Mouse (Mus musculus) hindbrain, embryonic 13.5 days (tissue): Measurements from ENCODE around the gene Fubp3. TPM values are rescaled to one million over a fixed set of nuclear protein-coding genes. Genes with fewer than 3 reads are reported as not detected.

Experiments
- ATAC-seq: fragments of 200-750 bp; cut with Nextera tagmentation; 2 replicates; pipeline ENCODE4 v1.8.0; 2017; ENCODE audit warnings: moderate TSS enrichment; ENCODE audit not compliant: low FRiP score
- H3K27ac ChIP-seq: fragments of 300-500 bp; sonication (generic); 2 replicates; pipeline ENCODE4 v1.5.1; 2015; ENCODE audit warnings: inconsistent platforms, mild to moderate bottlenecking, moderate library complexity
- H3K27me3 ChIP-seq: fragments of 300-500 bp; sonication (generic); 2 replicates; pipeline ENCODE4 v1.6.1; 2015; ENCODE audit warnings: mild to moderate bottlenecking, inconsistent platforms
- H3K36me3 ChIP-seq: fragments of 300-500 bp; sonication (generic); 2 replicates; pipeline ENCODE4 v1.6.1; 2015; ENCODE audit warnings: mild to moderate bottlenecking, inconsistent platforms
- H3K4me1 ChIP-seq: fragments of 300-500 bp; sonication (generic); replicated peaks from 2 replicates; pipeline ENCODE4 v1.6.1; 2015; ENCODE audit warnings: inconsistent platforms
- H3K4me2 ChIP-seq: fragments of 300-500 bp; sonication (generic); 2 replicates; pipeline ENCODE4 v1.6.1; 2015; ENCODE audit warnings: inconsistent platforms, mild to moderate bottlenecking, moderate library complexity
- H3K4me3 ChIP-seq: fragments of 300-500 bp; sonication (generic); 2 replicates; pipeline ENCODE4 v1.5.1; 2015; ENCODE audit warnings: mild to moderate bottlenecking, inconsistent platforms
- H3K9ac ChIP-seq: fragments of 300-500 bp; sonication (generic); 2 replicates; pipeline ENCODE4 v1.6.1; 2015; ENCODE audit warnings: mild to moderate bottlenecking, inconsistent platforms
- H3K9me3 ChIP-seq: fragments of 300-500 bp; sonication (generic); 2 replicates; pipeline ENCODE4 v1.6.1; 2016; ENCODE audit warnings: inconsistent platforms
- WGBS: fragments of 180-500 bp; shearing (Covaris S2); methylation state at CpG from one replicate; pipeline ENCODE4 v1.1.7; 2015; 5-methylcytosine and 5-hydroxymethylcytosine counted together
- microRNA-seq: library from miRNA; unstranded; fragments of <30 nt; microRNA quantifications from one replicate; pipeline ENCODE4, GENCODE M21; 2016
- polyA plus RNA-seq: library from polyadenylated mRNA; unstranded; fragments of >200 nt; fragmentation: Nextera tagmentation; extraction: Ambion mirVana; gene quantifications from 2 replicates; pipeline ENCODE4 v1.2.1, GENCODE M21; 2015

Gene Fubp3
- polyA plus RNA-seq, 1 experiment from 2014 or later: 62.7 TPM

DNA sequence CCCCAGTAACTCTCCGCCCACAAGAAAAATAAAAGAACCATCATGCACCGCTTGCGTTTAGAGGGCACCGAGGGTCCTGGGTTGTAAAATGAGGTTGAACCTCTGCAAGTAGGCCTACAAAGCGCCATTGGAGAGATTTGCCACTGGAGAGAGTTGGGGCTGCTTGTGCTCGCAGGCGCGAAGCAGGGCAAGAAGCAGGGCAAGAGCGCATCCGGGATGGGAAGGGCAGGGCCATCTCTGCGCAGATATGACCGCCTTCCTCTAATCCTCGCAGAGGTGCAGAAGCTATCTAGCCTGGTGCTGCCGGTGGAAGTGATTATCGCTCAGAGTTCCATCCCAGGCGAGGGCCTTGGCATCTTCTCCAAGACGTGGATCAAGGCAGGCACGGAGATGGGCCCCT is 69.5 kb downstream of the Fubp3 start:
- Histone ChIP-seq H3K4me2 (peak overlapping the region; percentile 20; the same call in 1 of the 2 replicates), H3K9me3 (no peaks in the 10 kb centered on the region), H3K9ac (no peak overlapping the region; the same call in 1 of the 2 replicates), H3K27me3 (peaks cover 100% of the 10 kb centered on the region), H3K27ac (no peak overlapping the region), H3K36me3 (no peaks in the 10 kb centered on the region), H3K4me3 (peak overlapping the region; percentile 30), H3K4me1 (peaks cover 45% of the 10 kb centered on the region)
- ATAC-seq: no peak
- WGBS: 3% methylated on average over 18 of the region's 18 CpGs

DNA sequence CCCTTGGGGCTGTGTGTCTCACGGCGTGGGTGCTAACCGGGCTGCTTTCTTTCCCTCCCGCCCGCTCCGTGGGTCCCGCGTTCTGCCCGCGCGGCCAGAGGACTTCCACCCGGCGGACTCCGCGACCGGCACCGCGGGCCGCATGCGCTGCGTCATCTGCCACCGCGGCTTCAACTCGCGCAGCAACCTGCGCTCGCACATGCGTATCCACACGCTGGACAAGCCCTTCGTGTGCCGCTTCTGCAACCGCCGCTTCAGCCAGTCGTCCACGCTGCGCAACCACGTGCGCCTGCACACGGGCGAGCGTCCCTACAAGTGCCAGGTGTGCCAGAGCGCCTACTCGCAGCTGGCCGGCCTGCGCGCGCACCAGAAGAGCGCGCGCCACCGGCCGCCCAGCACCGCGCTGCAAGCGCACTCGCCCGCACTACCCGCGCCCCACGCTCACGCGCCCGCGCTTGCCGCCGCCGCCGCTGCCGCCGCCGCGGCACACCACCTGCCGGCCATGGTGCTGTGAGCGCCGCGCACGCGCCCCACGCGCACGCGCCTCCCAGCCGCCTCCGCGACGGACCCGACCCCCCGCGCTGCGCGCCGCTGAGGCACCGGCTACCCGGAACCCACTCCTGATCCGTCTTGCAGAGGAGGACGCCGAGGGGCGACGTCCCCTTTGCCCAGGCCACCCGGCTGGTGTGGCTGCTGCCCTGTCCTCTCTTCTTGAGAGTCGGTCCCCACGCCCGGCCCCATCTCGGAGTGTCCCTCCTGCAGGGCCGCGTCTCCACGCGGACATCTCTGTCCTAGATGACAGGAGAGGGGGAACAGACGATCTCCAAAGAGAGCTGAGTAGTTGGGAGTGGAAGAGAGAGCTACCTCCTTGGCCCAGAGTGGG is 81.8 kb downstream of the Fubp3 start:
- Histone ChIP-seq H3K4me1 (peaks cover 17% of the 10 kb centered on the region), H3K9ac (peak overlapping the region; percentile 72), H3K27me3 (peaks cover 99% of the 10 kb centered on the region), H3K4me3 (peak overlapping the region; percentile 54), H3K27ac (peak overlapping the region; percentile 48; the same call in 1 of the 2 replicates), H3K36me3 (no peaks in the 10 kb centered on the region), H3K4me2 (peak overlapping the region; percentile 88), H3K9me3 (peaks cover 3% of the 10 kb centered on the region)
- ATAC-seq: peak; percentile 84
- 1% methylated on average over 98 of the region's 109 CpGs for WGBS

DNA sequence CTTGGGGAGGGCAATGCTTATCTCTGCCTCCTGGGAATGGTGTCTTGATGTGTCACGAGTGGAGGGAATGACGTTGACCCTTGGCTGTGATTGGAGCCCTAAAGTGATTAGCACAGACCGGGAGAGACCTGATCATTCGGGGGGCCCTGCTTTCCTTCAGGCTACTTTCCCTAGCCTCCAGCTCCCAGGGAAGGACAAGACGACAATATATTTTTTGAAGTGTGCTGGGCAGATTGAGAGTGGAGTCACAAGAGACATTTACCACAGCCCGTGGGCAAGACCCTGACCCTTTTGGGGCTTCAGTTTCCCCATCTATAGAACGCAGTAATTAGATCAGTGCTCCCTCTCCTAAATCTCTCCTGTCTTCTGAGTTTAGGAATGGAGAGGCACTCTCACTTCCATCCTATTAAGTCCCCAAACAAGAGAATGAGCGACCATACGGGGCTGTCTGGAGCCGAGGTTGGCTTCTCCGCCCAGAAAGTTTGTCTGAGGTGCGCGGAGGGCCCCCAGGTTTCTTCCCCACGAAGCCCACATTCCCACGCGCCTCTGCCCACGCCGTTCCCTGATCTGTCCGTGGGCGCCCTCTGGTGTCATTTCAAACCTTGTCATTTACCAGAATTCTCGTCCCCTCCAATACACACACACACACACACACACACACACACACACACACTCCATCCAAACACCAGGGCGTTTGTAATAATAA is 82.6 kb downstream of the Fubp3 start:
- Histone ChIP-seq H3K4me3 (peak overlapping the region; percentile 54), H3K36me3 (no peaks in the 10 kb centered on the region), H3K9me3 (peaks cover 4% of the 10 kb centered on the region), H3K9ac (peak overlapping the region; percentile 72), H3K27ac (0 out of 2 replicates have a peak overlapping the region, but pooled peaks have one; percentile 48), H3K27me3 (peaks cover 99% of the 10 kb centered on the region), H3K4me1 (peaks cover 17% of the 10 kb centered on the region), H3K4me2 (peak overlapping the region; percentile 88)
- 5% methylated on average over 22 of the region's 22 CpGs for WGBS
- ATAC-seq: no peak; the same call in 1 of the 2 replicates

DNA sequence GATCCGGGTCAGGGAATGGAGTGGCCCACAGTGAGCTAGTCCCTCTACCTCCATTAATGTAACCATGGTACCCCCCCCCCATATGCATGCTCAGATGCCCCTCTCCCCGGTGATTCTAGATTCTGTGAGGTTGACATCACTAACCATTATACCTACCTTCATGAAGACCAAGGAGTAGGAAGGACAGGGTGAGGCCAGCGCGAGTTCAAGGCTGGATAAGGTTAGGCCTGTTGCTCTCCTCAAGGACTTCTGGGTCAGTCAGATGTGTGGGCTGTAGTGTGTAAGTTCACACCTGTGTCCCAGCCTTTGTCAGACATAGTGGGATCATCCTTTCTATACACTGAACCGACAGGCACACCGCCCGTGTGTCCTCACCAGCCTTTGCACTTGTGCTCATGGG is 83.9 kb downstream of the Fubp3 start:
- no peak for ATAC-seq
- Histone ChIP-seq H3K27ac (no peak overlapping the region), H3K4me3 (no peak overlapping the region), H3K27me3 (peaks cover 99% of the 10 kb centered on the region), H3K36me3 (no peaks in the 10 kb centered on the region), H3K4me2 (no peak overlapping the region), H3K9me3 (peaks cover 4% of the 10 kb centered on the region), H3K9ac (no peak overlapping the region), H3K4me1 (peaks cover 17% of the 10 kb centered on the region)
- 88% methylated on average over 7 of the region's 7 CpGs for WGBS

- H3K4me2 ChIP-seq: no peak overlapping the region
- WGBS: 76% methylated on average over 8 of the region's 8 CpGs
These were observed 90.7 kb downstream of the Fubp3 start for GRCm38 (mm10) chr2:31662939-31663803.

GRCm38 (mm10) chr2:31663804-31664180 is 91.3 kb downstream of the Fubp3 start:
- no peaks in the 10 kb centered on the region for H3K4me1 ChIP-seq
- H3K9ac ChIP-seq: no peak overlapping the region
- ATAC-seq: no peak
- WGBS: 97% methylated on average over 1 of the region's 1 CpGs
- peaks cover 4% of the 10 kb centered on the region for H3K9me3 ChIP-seq
- no peaks in the 10 kb centered on the region for H3K36me3 ChIP-seq
- no peak overlapping the region for H3K4me3 ChIP-seq
- no peak overlapping the region for H3K27ac ChIP-seq
- H3K27me3 ChIP-seq: peaks cover 92% of the 10 kb centered on the region
- no peak overlapping the region for H3K4me2 ChIP-seq

More at GRCm38 (mm10) chr2:31662939-31663803, 90.7 kb downstream of the Fubp3 start:
- no peak for ATAC-seq
- no peak overlapping the region for H3K9ac ChIP-seq
- no peaks in the 10 kb centered on the region for H3K36me3 ChIP-seq
- no peak overlapping the region for H3K27ac ChIP-seq
- no peaks in the 10 kb centered on the region for H3K4me1 ChIP-seq
- H3K27me3 ChIP-seq: peaks cover 98% of the 10 kb centered on the region
- no peak overlapping the region for H3K4me3 ChIP-seq
- H3K9me3 ChIP-seq: peaks cover 4% of the 10 kb centered on the region

Small RNAs within 50 kb of the gene (microRNA-seq; reads per million reads assigned to microRNA genes)
- 0.93 reads per million for gene Mir6998

Other genes with a start within 250 kb of the Fubp3 start
- 8.0 TPM in 2 replicates for gene Ass1, start 102.4 kb upstream of the Fubp3 start, polyA plus RNA-seq
- gene Prdm12, start 67.4 kb downstream of the Fubp3 start, polyA plus RNA-seq: 2.2 and 4.0 TPM in 2 replicates
- gene Exosc2, start 98.1 kb downstream of the Fubp3 start, polyA plus RNA-seq: 41.3 and 43.4 TPM in 2 replicates
- gene Abl1, start 115.7 kb downstream of the Fubp3 start, polyA plus RNA-seq: 19.7 and 21.7 TPM in 2 replicates
- gene Qrfp, start 237.9 kb downstream of the Fubp3 start, polyA plus RNA-seq: 0.08 TPM in 1 of 2 replicates, not detected in the other